Mouse (Mus musculus): ENCODE measurements around the gene Gm49403.
"Not testable (repeated sequence)": the region's sequence is repeated elsewhere in the genome, so short reads cannot be mapped to it uniquely, and the experiment has no call there.

The Gm49403 gene

DNA sequence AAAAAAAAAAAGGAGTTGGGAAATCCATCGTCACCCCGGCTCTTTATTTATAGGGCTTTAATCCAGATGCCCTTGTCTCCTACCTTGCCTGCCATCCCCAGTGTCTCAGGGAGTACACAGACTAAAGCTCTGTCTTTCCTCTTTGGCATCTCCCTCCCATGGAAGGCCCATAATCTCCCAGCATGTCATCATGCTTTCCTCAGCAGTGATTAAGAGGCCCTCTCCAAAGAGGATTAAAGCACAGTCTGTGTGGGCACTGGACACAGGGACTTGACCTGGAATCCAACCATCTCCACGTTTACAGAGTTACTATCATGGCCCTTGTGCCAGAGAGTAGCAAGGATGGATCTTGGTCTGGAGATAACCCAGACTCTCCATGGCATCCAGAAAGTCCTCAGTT lies at the start of gene Gm49403, which contains the start of gene Lbhd1:
Gm49403 (plus strand) TSS at position 315 of the 400 bp plus-strand sequence.
Lbhd1 (plus strand) TSS at position 117 of the 400 bp plus-strand sequence.
- no peak for DNase-seq (ENCODE audit: inconsistent age in 2 of 2, low spot score in 1 of 2)

DNA sequence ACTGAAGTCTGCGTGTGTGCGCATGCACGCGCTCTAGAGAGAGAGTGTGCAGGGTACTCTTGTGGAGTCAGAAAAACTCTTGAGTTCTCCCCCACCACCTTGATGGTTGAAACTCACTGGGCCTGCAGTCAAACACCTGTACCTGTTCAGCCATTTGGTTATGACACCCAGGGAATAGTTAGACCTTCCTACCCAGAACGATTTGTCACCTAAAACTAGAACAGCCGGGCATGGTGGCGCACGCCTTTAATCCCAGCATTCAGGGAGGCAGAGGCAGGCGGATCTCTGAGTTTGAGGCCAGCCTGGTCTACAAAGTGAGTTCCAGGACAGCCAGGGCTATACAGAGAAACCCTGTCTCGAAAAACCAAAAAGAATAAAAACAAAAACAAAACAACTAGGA lies 47.4 kb upstream of the Gm49403 start:
- DNase-seq (ENCODE audit: inconsistent age in 2 of 2, low spot score in 1 of 2): peak in 1 of 2 experiments; percentile 48

DNA sequence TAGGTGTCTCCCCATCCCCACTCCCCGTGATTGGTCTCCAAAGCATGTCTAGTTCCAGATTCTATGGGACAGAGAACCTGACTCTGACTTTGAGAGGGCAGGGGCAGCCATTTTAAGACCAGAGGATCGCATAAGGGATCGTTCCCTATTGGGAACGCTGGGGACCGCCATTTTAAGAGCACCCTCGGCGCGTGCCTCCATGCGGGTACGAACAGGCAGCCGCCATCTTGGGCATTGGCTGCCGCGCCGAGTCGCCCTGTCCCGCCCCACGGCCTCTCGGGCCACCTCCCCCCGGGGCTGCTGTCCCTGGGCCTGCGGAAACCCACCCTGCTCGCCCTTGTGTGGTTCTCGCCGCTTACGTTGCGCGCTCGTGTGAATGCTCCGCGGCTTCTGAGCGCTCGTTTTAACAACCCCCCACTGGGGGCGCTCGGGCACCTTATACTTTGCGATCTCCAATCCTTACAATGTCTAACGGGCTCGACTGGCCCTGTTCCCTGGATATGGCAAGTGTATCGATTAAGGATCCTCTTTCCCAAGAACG lies 46.4 kb upstream of the Gm49403 start, which contains the start of gene Bscl2:
Bscl2 (plus strand) TSS at position 217 of the 541 bp plus-strand sequence.
- peak; percentile 88 to 97 for DNase-seq (ENCODE audit: inconsistent age in 2 of 2, low spot score in 1 of 2)

DNA sequence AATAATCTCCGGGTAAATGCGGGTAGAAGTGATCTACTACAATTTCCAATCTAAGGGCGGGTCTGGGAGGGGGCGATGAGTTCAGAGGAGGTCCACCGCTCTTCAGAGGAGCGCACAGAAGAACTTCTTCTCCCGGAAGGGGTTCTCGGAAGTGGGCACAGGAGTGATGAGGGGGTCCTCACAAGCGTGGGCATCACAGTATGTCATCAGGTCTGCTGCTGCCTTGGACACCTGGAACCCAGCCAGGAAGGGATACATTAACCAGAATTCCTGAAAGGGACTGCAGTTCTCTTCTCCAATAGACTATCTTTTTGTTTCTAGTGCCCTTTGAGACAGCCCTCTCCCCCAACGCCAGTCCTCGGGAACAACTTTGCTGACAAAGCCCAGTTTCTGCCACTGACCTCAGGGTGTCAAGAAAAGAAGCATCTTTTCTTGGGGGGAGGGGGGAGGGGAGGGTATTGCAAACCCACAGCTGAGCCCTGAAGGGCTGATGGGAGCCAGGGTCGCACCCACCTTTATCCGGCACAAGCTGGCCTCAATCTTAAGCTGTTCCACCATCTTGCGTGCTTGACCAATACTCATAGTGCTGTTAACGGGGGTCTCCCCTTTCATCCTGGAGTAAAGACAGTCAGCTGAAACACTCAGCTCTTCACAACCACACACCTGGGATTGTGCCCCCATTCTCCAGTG lies 45.5 kb upstream of the Gm49403 start:
- DNase-seq (ENCODE audit: inconsistent age in 2 of 2, low spot score in 1 of 2): peak; percentile 57 to 79

DNA sequence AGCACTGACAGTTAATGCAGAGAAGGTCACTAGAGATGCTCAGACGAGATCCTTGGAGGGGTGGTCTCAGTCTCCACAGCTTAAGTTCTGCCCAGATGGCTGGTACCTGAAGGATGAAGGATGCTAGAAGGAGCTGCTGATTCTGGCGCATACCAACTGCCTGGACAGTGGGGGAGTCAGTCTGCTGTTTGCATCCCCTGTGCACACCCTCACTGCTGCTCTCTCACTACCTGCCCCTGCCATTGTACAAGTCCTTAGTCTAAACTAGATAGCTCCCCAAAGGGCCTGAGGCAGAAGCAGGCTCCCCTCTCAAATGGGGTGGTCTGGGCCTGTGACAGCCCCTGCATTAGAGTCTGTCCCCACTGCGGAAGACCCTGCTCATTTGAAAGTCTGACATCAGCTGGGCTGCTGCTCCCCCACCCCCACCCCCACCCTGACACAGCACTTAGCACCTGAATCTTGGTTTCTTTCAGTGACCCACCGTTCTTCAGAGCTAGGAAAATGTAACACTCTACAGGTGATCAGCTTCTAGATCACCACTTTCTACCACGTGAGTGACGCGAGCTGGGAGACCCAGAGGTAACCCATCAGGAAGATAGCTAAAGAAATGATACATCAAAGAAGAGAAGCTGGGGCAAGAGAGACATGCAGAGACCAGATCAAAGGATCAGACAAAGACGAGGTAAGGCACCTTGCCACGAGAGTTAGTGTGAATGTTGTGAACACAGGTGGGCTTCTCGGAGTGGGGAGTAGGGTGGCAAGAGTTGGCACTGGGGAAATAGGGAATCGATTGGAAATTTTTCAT lies 44.4 kb upstream of the Gm49403 start, which contains the start of gene Gng3:
Gng3 (minus strand) TSS at position 92 of the 805 bp plus-strand sequence.
- DNase-seq (ENCODE audit: inconsistent age in 2 of 2, low spot score in 1 of 2): peak; percentile 35 to 59

DNA sequence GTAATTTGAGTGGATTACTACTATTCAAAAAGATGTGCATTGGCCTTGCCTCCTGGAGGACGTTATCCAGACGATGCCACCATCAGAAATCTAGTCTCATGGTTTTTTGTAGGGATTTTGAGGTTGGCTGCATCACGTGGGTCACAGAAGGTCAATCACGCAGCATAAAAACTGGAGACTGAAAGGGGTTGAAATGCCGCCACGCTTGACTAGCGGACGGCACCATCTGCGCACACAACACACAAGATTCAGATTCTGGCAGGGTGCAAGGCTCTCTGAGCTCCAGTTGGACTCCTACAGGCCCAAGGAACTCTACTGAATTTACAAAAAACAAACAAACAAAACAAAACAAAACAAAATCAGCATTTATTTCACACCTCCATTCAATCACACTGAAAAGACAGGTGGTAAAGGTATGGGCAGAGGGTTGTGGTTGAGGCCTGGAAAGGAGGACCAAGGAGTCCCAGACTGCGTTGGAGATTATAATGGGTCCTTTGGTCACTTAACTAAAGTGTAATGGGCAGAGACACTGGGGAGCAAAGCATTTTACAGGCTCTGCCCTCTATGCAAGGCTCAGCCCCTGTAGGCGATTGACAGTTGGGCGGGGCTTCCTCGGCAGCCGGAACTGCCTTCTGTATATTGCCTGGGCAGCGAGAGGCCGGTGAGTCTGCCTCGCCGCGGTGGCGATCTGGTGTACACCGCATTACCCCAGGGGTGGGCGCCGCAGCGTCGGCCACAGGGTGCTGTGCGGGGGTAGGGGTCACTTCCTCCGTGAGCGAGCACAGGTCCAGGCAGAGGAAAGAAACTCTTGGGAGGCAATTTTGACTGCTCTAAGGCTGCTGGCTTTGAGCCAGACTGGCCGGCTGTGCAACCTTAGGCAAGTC lies 43.6 kb upstream of the Gm49403 start:
- peak; percentile 86 to 95 for DNase-seq (ENCODE audit: inconsistent age in 2 of 2, low spot score in 1 of 2)

DNA sequence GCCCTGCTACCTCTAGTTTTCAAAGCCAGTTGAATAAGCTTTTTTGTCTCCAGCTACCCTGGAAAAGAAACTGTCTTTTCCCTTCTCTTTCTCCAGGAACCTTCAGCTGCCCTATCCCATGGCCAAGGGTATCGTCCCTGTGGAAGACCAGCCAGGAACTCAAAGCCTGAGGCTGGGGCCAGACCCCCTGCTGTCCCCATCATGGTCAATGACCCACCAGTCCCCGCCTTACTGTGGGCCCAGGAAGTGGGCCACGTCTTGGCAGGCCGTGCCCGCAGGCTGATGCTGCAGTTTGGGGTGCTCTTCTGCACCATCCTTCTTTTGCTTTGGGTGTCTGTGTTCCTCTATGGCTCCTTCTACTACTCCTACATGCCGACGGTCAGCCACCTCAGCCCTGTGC lies 42.7 kb upstream of the Gm49403 start:
- peak in 1 of 2 experiments; percentile 28 for DNase-seq (ENCODE audit: inconsistent age in 2 of 2, low spot score in 1 of 2)

DNA sequence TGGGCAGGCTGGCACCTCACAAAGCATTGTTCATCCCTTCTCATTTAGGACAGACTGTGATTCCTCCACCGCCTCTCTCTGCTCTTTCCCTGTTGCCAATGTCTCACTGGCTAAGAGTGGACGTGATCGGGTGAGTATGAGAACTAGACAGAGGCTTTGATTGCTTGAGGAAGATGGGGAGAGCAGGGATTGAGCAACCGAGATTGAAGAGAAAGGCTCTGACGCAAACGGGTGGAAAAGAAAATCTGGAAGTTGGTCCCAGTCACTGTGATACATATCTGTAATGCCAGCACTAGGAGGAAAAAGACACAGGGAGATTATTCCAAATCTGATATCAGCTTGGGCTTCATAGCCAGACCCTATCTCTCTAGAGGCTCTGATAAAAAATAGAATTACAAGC lies 40.8 kb upstream of the Gm49403 start:
- peak in 1 of 2 experiments; percentile 61 for DNase-seq (ENCODE audit: inconsistent age in 2 of 2, low spot score in 1 of 2)

DNA sequence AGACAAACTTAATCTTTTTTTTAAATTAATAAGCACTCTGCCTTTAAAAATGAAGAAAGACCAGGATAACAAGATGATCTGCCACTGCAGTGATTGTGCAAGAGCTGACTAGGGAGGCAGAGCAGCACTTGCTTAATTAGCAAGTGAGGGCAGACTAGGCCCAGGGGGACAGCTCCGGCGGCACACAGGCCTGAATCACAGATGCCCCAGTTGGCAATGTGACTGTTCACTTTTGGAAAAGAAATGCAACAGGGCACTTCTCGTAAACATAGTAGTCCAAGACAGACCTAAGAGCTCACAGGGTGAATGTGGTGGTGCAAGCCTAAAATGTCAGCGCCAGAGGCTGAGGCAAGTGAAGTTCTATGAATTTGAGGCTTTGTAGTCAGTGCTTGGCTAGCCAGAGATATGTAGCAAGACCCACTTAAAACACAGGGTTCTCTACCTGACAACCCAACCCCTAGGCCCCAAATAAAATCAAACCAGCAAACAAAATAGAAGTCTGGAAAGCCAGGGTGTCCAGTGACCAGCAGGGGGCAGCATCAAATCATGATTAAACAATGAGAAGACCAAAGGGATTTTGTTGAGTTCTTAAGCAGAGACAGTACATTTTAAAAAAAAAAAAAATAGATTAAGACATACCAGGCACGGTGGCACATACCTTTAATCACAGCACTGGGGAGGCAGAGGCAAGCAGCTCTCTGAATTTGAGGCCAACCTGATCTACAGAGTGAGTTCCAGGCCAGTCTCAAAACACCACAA lies 39.2 kb upstream of the Gm49403 start:
- DNase-seq (ENCODE audit: inconsistent age in 2 of 2, low spot score in 1 of 2): peak; percentile 69 to 92

DNA sequence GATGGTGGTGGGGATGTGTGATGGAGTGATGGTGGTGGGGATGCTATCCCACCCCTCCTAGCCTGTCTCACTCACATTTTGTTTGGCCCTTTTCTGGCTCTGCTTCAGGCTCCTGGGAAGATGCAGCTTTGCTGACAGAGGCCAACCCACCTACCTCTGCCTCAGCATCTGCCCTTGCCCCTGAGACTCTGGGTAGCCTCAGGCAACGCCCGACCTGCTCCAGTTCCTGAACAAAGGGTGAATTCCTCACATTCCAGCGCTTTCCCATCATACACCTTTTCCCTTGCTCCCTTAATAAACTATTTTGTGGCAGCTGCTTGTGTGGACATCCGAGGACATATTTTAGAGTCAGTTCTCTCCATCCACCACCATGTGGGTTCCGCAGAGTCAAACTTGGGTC lies 35.4 kb upstream of the Gm49403 start:
- no peak for DNase-seq (ENCODE audit: inconsistent age in 2 of 2, low spot score in 1 of 2)

DNA sequence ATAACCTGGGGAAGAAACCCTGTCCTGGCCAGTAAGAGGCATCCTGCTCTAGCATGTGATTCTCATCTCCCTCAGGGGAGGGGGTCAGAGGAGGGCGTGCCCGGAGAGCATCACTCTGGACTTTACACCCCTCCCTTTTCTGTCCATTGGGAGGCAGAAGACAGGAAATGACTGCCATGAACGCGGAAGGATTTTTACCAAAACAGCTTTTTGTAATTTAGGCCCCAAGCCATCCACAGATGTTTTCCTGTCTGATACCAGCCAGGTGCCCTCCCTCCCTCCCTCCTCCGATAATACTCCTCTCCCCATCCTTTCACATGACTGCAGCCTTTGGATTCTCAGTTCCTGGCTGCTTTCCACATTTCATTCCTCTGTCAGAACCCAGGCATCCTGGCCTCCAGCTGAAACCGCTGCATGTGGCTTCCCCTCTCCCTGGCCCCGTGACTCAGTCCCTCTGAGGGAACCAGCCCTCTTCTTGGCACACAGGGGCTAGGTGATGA lies 33.3 kb upstream of the Gm49403 start, which contains the start of gene Lrrn4cl:
Lrrn4cl (plus strand) TSS at position 367 of the 500 bp plus-strand sequence.
- DNase-seq (ENCODE audit: inconsistent age in 2 of 2, low spot score in 1 of 2): peak; percentile 56 to 68

DNA sequence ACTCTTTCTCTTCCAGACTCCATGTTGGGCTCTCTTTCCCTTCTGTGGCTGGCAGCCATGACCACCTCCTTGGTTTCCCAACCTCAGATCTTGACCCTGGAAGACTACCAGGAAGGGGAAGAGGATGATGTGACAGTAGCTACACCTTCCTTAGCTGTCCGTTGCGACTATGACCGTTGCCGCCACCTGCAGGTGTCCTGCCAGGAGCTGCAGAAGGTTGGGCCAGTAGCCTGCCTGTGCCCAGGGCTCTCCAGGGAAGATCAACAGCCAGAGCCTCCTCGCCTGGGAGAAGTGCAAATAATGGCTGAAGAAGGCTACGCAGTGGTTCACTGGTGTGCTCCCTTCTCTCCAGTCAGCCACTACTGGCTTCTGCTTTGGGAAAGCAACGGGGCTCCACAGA lies 32.1 kb upstream of the Gm49403 start:
- no peak for DNase-seq (ENCODE audit: inconsistent age in 2 of 2, low spot score in 1 of 2)

DNA sequence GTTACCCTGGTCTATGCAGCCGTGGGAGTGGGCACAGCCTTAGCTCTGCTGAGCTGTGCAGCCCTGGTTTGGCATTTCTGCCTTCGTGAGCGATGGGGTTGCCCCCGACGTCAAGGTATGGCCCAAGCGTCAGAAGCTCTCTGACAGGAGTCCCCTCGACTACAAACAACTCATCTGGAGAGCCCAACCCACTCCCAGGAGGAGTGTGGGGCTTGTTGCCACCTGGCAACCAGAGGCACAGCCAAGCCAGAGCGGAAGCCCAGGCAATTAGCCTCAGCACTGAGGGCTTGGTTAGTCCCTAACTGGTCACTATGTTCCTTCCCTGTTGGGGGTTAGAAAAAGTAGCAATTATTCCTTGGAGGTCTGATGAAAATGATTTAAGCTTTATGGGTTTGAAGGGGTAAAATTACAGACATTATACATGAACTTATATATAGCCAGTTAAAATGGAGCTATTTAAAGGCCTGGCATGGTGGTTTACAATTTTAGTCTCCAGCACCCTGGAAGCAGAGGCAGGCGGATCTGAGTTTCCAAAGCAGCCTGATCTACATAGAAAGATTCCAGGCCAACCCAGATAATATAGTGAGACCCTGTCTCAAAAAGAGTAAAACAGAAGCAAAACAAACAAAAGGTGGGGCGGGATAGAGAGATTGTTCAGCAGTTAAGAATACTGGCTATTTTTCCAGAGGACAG lies 31.3 kb upstream of the Gm49403 start:
- no peak for DNase-seq (ENCODE audit: inconsistent age in 2 of 2, low spot score in 1 of 2)

DNA sequence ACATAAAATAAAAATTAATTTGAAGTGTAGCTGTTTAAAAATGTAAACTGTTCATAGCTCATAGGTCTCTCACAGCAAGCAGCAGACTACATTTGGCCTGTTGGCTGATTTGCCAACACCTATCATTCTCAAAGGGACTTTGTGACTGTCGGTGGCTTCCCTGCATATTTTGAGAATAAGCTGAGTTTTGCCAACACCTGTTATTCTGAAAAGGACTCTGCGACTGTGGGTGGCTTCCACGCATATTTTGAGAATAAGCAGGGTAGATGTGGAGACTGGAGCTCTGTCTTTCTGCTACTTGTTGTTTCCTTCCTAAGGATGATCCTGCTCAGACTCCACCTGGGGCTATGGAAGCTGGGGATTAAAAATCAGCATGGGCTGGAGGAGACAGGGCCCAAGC lies 30.6 kb upstream of the Gm49403 start:
- DNase-seq (ENCODE audit: inconsistent age in 2 of 2, low spot score in 1 of 2): no peak

DNA sequence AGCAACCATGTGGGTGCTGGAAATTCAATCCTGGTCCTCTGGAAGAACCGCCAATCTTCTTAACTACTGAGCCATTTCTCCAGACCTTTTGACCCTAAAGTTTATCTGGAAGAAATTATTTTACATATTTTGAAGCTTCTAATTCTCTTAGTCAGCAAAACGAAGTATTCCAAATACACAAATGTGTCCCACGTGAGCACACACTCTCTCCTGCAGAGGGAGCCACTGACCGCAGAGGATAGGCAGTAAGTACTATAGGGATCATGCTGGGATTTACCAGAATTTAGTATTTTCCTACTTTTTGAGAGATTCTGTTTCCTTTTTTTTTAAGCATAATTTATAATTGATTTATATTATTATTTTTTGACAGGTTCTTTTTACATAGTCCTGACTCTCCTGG lies 26.0 kb upstream of the Gm49403 start:
- peak; percentile 61 to 86 for DNase-seq (ENCODE audit: inconsistent age in 2 of 2, low spot score in 1 of 2)

DNA sequence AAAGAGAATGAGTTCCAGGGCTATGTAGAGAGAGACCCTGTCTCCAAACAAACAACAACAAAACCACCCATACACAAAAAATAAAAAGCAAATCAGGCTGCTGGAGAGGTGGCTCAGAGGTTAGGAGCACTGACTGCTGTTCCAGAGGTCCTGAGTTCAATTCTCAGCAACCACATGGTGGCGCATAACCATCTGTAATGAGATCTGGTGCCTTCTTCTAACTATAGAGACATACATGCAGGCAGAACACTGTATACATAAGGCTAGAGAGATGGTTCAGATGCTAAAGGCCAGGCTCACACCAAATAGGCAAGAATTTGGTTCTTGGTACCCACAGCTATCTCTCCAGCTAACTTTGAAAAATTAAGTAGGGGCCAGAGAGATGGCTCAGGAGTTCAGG lies 24.7 kb upstream of the Gm49403 start:
- peak in 1 of 2 experiments; percentile 70 for DNase-seq (ENCODE audit: inconsistent age in 2 of 2, low spot score in 1 of 2)

DNA sequence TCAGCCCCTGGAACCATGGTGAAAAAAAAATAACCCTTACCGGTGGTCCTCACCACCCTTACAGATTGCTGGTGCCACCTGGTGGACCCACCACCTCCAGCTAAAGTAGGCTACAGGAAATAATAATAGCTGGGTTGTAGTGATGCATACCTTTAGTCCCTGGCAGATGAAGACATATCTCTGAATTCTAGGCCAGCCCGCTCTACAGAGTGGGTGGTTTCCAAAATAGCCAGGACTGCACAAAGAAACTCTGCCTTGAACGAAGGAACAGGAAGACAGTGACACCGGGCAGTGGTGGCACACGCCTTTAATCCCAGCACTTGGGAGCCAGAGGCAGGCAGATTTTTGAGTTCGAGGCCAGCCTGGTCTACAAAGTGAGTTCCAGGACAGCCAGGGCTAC lies 19.5 kb upstream of the Gm49403 start:
- no peak for DNase-seq (ENCODE audit: inconsistent age in 2 of 2, low spot score in 1 of 2)

DNA sequence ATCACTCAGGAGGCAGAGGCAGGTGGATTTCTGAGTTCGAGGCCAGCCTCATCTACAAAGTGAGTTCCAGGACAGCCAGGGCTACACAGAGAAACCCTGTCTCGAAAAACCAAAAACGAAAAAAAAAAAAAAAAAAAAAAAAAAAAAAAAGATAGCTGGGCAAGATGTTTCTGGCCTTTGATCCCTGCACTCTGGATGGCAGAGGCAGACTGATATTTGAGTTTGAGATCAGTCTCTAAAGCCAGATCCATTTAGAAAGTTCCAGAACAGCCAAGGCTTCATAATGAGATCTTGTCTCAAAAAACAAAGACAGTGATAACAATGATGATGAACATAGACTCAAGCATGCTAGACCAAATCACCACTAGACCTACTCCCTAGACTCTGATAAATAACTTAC lies 13.3 kb upstream of the Gm49403 start:
- DNase-seq (ENCODE audit: inconsistent age in 2 of 2, low spot score in 1 of 2): not testable (repeated sequence)

DNA sequence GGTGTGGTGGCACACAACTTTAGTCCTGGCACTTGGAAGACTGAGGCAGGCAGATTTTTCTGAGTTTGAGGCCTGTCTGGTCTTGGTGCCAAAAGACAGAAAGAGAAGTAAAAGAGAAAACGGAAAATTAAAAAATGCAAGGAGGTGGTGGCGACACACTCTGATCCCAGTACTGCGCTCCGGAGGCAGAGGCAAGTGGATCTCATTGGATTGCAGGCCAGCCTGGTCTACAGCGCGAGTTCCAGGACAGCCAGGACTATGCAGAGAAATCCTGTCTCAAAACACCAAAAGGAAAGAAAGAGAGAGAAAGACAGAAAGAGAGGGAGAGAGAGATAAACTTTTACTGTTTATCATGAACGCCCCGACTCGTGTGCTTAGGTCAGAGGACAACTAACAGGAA lies 12.9 kb upstream of the Gm49403 start:
- DNase-seq (ENCODE audit: inconsistent age in 2 of 2, low spot score in 1 of 2): no peak

Data from adrenal gland, adult (tissue).